In genomic region chr9:58156819-58157560, GRCm38 (mm10) we compare ENCODE assay signal across 14 mouse cellular contexts. TPM values are rescaled to one million over a fixed set of nuclear protein-coding genes. Genes with fewer than 3 reads are reported as not detected.
DNase-seq lines count a peak whose midpoint lies in the region; ATAC-seq lines count a peak whose summit lies in the region.
"Had no signal": no experiment of that assay in that cellular context is flagged by ENCODE, and none has a peak within 500 bp of the region (broad histone marks: within the 10 kb centered on the region; RNA-seq: fewer than 3 reads in every experiment).

No protein-coding gene starts in this region.

- peaks cover 43% of the 10 kb centered on the region for H3K4me1 ChIP-seq in kidney, embryonic 14.5 days (ENCODE audit: control insufficient read depth, insufficient read depth, low read length)
- no peaks in the 10 kb centered on the region for H3K4me1 ChIP-seq in brown adipose tissue, adult 24 weeks (ENCODE audit: control insufficient read depth, insufficient read depth, insufficient read length, low read length)
- peaks cover 50% of the 10 kb centered on the region for H3K4me1 ChIP-seq in limb, embryonic 11.5 days (ENCODE audit: control insufficient read depth, insufficient read depth, low read length)

- H3K9me3 ChIP-seq in kidney, embryonic 14.5 days (ENCODE audit: control insufficient read depth, low read length): no peaks in the 10 kb centered on the region
- H3K9me3 ChIP-seq in limb, embryonic 11.5 days (ENCODE audit: control insufficient read depth, low read length): no peaks in the 10 kb centered on the region

- peak overlapping the region; percentile 58 for H3K4me2 ChIP-seq in kidney, embryonic 14.5 days (replicated peaks; ENCODE audit: low read depth, low read length)
- H3K4me2 ChIP-seq in limb, embryonic 11.5 days (ENCODE audit: low read depth, severe bottlenecking): peak overlapping the region; percentile 47

- ATAC-seq in kidney, embryonic 14.5 days (ENCODE audit: low FRiP score, low TSS enrichment): no peak
- ATAC-seq in limb, embryonic 11.5 days (ENCODE audit: insufficient number of reproducible peaks, low FRiP score, low TSS enrichment, low read depth): no peak
- ATAC-seq in megakaryocyte-erythroid progenitor cell, adult 5-6 weeks (replicated peaks; ENCODE audit: low FRiP score, low TSS enrichment, poor library complexity, severe bottlenecking): no peak

- H3K36me3 ChIP-seq in kidney, embryonic 14.5 days (ENCODE audit: control insufficient read depth, insufficient read depth, low read length): peaks cover 20% of the 10 kb centered on the region; the same call in 1 of the 2 replicates
- H3K36me3 ChIP-seq in limb, embryonic 11.5 days (ENCODE audit: control insufficient read depth, insufficient read depth, low read length): peaks cover 5% of the 10 kb centered on the region; the same call in 1 of the 2 replicates

- H3K9ac ChIP-seq in kidney, embryonic 14.5 days (ENCODE audit: low read depth, low read length): peak overlapping the region; percentile 54; the same call in 1 of the 2 replicates
- no peak overlapping the region; the same call in 1 of the 2 replicates for H3K9ac ChIP-seq in limb, embryonic 11.5 days (ENCODE audit: low read length)

- WGBS in kidney, embryonic 14.5 days: 84% methylated on average over 22 of the region's 22 CpGs
- 87% methylated on average over 22 of the region's 22 CpGs for WGBS in limb, embryonic 11.5 days

- DNase-seq in cerebellum, postnatal 10 days: peak; percentile 46 to 49
- no peak for DNase-seq in cerebellum, postnatal 14 days
- DNase-seq in kidney, postnatal 25 days: no peak
- no peak for DNase-seq in limb, embryonic 11.5 days (ENCODE audit: low spot score)
- no peak for DNase-seq in testis, postnatal 14 days (ENCODE audit: low spot score)
- DNase-seq: kidney, adult 8-10 months; thymus, postnatal 36 days had no signal

- H3K4me3 ChIP-seq in kidney, embryonic 14.5 days (ENCODE audit: low read length): peak overlapping the region; percentile 24
- 0 out of 2 replicates have a peak overlapping the region, but pooled peaks have one; percentile 4 for H3K4me3 ChIP-seq in brown adipose tissue, adult 24 weeks (ENCODE audit: insufficient read depth, low read depth, low read length)
- no peak overlapping the region; the same call in 1 of the 2 replicates for H3K4me3 ChIP-seq in limb, embryonic 11.5 days (ENCODE audit: low read depth, low read length)

- H3K27me3 ChIP-seq in kidney, embryonic 14.5 days (ENCODE audit: control insufficient read depth, insufficient read depth, low read length): no peaks in the 10 kb centered on the region
- H3K27me3 ChIP-seq in limb, embryonic 11.5 days (ENCODE audit: control insufficient read depth, insufficient read depth, low read length): no peaks in the 10 kb centered on the region

- H3K27ac ChIP-seq in kidney, embryonic 14.5 days (ENCODE audit: low read depth, low read length): peak overlapping the region; percentile 90; the same call in 1 of the 2 replicates
- H3K27ac ChIP-seq in brown adipose tissue, adult 24 weeks (replicated peaks; ENCODE audit: low read depth, low read length): no peak overlapping the region
- peak overlapping the region; percentile 92; the same call in 1 of the 2 replicates for H3K27ac ChIP-seq in limb, embryonic 11.5 days (replicated peaks; ENCODE audit: low read depth, low read length)
- H3K27ac ChIP-seq: macrophage had no signal

RNA-seq across cellular contexts. Expression of gene Ccdc33, which starts 38.4 kb away (rescaled TPM):
- 0.09 and 0.57 TPM in 2 replicates for polyA plus RNA-seq in kidney, embryonic 14.5 days (2014; fragmentation: Nextera tagmentation; extraction: Ambion mirVana)
- not detected in 2 replicates for polyA plus RNA-seq in brown adipose tissue, adult 24 weeks (2012; ENCODE audit: insufficient read depth, insufficient read length, missing spikeins)
- 0.17 TPM in 1 of 2 replicates, not detected in the other for polyA plus RNA-seq in limb, embryonic 11.5 days (2014; fragmentation: Nextera tagmentation; extraction: Ambion mirVana)
- not detected in 2 replicates for total RNA-seq in megakaryocyte-erythroid progenitor cell, adult 5-6 weeks (2014; fragmentation: Nextera tagmentation)
- not detected in 2 replicates for total RNA-seq in megakaryocyte-erythroid progenitor cell, adult 5-6 weeks (2017)
- total RNA-seq: gastrocnemius, postnatal 10 days; MEL had no signal
- polyA plus RNA-seq: macrophage; neural tube, embryonic 14.5 days had no signal

RNA-seq across cellular contexts. Expression of gene Islr, which starts 47.1 kb away (rescaled TPM):
- polyA plus RNA-seq in kidney, embryonic 14.5 days (2014; fragmentation: Nextera tagmentation; extraction: Ambion mirVana): 47.4 and 48.6 TPM in 2 replicates
- polyA plus RNA-seq in brown adipose tissue, adult 24 weeks (2012; ENCODE audit: insufficient read depth, insufficient read length, missing spikeins): 8.8 and 17.5 TPM in 2 replicates
- 30.8 and 37.6 TPM in 2 replicates for polyA plus RNA-seq in limb, embryonic 11.5 days (2014; fragmentation: Nextera tagmentation; extraction: Ambion mirVana)
- total RNA-seq in megakaryocyte-erythroid progenitor cell, adult 5-6 weeks (2014; fragmentation: Nextera tagmentation): not detected in 2 replicates
- 0.27 TPM in 1 of 2 replicates, not detected in the other for total RNA-seq in megakaryocyte-erythroid progenitor cell, adult 5-6 weeks (2017)
- total RNA-seq: MEL had no signal
- polyA plus RNA-seq: macrophage had no signal

RNA-seq across cellular contexts. Expression of gene Islr2, which starts 47.1 kb away (rescaled TPM):
- 0.12 and 0.23 TPM in 2 replicates for polyA plus RNA-seq in kidney, embryonic 14.5 days (2014; fragmentation: Nextera tagmentation; extraction: Ambion mirVana)
- 0.29 and 1.8 TPM in 2 replicates for polyA plus RNA-seq in brown adipose tissue, adult 24 weeks (2012; ENCODE audit: insufficient read depth, insufficient read length, missing spikeins)
- polyA plus RNA-seq in limb, embryonic 11.5 days (2014; fragmentation: Nextera tagmentation; extraction: Ambion mirVana): 0.48 and 0.60 TPM in 2 replicates
- total RNA-seq in megakaryocyte-erythroid progenitor cell, adult 5-6 weeks (2014; fragmentation: Nextera tagmentation): 0.07 TPM in 1 of 2 replicates, not detected in the other
- not detected in 2 replicates for total RNA-seq in megakaryocyte-erythroid progenitor cell, adult 5-6 weeks (2017)
- polyA plus RNA-seq: macrophage had no signal

Comparison
In these comparisons a context has a peak if more than half of its experiments do, and no peak if none do; other contexts are left out.
1. DNase-seq: peak in cerebellum, postnatal 10 days (2 of 2); none in cerebellum, postnatal 14 days (0 of 2), kidney, postnatal 25 days (0 of 2), limb, embryonic 11.5 days (single experiment) and testis, postnatal 14 days (single experiment).